Mouse (Mus musculus) frontal cortex, postnatal 10 days (tissue): Measurements from ENCODE around the gene Tbce.
"Not testable (repeated sequence)": the region's sequence is repeated elsewhere in the genome, so short reads cannot be mapped to it uniquely, and the experiment has no call there.

Source experiments
- DNase-seq, 2 experiments: peaks; one replicate each; pipeline ENCODE4 v3.0.0; 2022; ENCODE audit warnings: low spot score in 2 of 2, mixed read lengths in 1 of 2

The Tbce gene

DNA sequence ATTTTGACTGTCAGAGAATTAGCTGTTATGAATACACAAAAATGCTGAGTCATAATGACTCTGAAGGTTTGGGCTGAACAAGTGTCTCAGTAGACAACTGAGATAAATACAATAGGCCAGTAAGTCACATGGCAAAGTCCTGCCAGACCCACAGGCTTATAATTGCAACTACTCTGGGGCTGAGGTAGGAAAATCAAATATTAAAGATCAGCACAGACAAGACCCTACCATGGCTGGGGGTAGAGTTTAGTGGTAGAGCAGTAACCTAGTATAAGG, 5.4 kb downstream of the Tbce start:
- no peak for DNase-seq

- DNase-seq: no peak
Measured at GRCm38 (mm10) chr13:14033309-14034072, 5.9 kb downstream of the Tbce start.

DNA sequence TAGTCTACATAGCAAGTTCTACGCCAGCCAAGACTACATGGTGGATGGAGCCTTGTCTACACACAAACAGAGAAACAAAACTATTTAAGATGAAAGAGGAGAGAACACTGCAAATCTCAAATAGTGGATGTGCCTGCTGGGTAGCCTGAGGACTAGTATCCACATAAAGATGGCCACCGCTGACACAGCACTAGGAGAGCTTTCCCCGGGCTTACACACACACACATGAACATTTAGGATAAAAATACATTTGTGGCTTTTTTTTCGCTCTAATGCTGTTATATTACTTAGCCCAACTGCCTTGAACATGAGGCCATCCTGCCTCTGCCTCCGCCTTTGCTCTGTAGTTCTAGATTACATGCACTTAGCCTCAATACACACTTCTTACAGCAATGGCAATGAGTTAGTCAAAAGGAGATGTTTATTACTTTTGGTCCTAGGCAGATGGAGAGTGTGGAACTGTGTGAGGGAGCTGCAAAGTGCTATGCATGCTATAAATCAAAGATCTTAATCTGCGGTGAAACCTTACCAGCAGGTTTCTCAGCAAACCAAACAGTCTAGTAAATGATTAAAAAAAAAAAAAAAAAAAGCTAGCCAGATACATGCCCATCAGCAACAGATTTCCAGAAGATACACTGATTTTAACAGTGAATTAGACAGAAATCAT, 13.2 kb downstream of the Tbce start:
- no peak for DNase-seq

DNA sequence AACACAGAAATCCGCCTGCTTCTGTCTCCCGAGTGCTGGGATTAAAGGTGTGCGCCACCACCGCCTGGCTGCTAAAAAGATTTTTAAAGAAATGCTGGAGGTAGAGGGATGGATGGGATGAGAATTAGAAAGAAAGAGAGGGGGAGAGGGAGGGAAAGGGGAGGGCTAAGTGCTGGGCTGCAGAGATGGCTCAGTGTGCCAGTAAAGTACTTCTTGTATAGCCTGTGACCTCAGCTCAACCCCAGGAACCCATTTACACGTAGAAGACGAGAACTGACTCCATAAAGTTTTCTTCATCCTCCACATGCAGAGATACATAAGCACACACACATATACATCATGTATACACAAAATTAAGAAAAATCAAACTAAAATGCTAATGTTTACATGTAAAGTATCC, 13.9 kb downstream of the Tbce start:
- DNase-seq: no peak

- DNase-seq: not testable (repeated sequence)
Measured at GRCm38 (mm10) chr13:14021417-14021816, 18.0 kb downstream of the Tbce start.

- no peak for DNase-seq
Measured at GRCm38 (mm10) chr13:14018852-14019251, 20.6 kb downstream of the Tbce start.

DNA sequence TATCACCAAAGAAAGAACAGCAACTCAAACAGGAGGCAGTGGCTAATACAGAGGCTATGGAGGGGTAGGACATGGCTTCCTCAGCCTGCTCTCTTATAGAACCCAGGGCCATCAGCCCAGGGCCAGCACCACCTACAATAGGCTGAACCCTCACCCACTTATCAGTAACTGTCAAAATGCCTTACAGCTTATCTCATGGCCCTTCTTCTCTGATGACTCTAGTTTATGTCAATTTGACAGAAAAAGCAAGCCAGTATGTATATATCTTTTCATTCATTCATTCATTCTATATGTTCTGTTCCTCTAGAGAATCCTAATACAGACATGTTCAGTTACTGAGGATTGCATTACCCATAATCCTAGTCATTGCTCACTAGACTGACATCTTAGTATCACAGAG, 21.2 kb downstream of the Tbce start:
- no peak for DNase-seq

DNA sequence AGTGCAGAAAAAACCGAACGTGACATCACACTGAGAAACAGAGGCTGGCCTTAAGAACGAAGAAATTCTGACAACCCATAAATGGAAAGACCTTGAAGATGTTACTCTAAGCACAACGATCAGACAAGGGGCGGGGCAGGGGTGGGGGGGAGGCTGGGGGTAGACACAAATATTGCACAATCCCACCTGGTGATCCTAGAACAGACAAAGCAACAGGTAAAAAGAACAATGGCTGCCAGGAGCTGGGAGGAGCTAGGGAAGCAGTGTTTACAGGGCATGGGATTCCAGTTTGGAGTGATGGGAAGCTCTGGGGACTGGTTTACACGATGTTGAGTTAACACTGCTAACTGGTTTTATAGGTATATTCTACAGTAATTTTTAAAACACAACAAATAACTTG, 23.8 kb downstream of the Tbce start:
- DNase-seq: no peak

GRCm38 (mm10) chr13:14014540-14014939, 24.9 kb downstream of the Tbce start:
- DNase-seq: no peak

- no peak for DNase-seq
Measured at GRCm38 (mm10) chr13:14014001-14014400, 25.4 kb downstream of the Tbce start.

- DNase-seq: no peak
Measured at GRCm38 (mm10) chr13:14011454-14011995, 27.9 kb downstream of the Tbce start.

GRCm38 (mm10) chr13:14006056-14006455, 33.4 kb downstream of the Tbce start:
- no peak for DNase-seq

DNA sequence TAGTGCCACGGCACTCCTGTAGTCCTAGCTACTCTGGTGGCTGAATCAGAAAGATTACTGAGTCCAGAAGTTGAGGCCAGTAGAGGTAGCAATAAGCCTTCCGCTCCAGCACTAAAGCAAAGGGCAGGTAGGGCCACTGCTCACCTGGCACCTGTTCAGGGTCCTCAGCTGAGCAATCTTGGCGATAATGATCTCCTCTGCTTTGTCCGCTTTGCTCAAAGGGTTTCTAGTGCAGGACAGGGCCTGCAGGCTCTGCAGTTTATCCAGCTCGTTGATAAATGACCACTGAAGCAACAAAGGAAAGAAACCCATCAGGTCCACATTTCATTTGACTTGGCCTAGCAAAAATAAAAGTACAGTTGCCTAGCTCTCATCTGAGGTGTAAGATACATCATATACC, 34.4 kb downstream of the Tbce start:
- DNase-seq: no peak

GRCm38 (mm10) chr13:14004086-14004485, 35.4 kb downstream of the Tbce start:
- DNase-seq: no peak

DNA sequence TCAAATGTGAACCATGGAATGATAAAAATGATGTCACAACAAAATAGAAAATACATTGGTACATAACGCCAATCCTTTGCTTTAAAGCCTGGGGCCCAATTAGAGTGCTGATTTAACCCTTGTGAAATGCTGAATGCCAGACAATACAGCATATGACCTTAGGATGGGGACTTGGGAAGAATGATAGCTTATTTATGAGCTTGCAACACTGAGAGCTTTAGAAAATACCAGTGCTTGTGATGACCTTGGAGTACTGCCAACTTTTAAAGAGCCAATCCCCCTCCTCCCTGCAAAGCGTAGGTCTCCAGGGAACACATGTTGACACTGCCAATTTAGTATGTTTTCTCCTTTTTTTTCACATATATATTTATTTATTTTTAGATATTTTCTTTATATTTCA, 36.7 kb downstream of the Tbce start:
- no peak for DNase-seq

- no peak for DNase-seq
Measured at GRCm38 (mm10) chr13:13997476-13997875, 42.0 kb downstream of the Tbce start.

DNA sequence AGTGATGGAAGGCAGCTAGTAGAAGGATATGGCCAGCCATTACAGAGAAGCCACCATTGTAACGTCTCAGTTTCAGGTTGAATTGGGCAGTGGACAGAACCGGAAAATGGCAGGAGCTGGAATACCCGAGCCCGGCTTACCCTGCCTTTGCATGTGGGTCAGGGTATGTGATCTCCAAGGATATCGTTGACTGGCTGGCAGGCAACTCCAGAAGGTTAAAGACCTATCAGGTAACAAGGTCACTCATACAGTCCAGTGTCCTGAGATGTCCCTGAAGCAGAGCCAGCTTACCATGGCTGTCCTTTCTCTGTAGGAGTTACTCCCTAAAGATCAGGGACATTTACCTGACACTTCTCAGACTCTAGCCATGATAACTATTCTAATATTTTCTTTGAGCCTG, 44.4 kb downstream of the Tbce start:
- DNase-seq: no peak

GRCm38 (mm10) chr13:13993041-13993440, 46.4 kb downstream of the Tbce start:
- DNase-seq: no peak

DNA sequence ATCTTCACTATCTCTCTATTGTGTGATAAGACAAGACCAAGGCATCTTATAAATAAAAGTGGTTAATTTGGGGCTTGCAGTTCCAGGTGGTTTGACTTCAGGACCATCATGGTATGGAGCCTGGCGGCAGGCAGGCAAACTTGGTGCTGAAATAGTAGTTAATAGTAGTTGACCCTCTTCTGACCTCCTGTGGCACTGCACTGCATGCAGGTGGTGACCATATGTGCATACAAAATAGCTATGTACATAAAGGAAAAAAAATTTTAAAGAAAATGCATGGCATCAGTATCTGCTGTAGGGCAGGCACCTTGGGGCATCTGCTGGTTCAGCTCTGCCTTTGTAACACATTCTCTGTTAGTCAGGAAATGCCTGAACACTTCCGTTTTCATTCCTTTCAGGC, 49.0 kb downstream of the Tbce start:
- DNase-seq: no peak

DNA sequence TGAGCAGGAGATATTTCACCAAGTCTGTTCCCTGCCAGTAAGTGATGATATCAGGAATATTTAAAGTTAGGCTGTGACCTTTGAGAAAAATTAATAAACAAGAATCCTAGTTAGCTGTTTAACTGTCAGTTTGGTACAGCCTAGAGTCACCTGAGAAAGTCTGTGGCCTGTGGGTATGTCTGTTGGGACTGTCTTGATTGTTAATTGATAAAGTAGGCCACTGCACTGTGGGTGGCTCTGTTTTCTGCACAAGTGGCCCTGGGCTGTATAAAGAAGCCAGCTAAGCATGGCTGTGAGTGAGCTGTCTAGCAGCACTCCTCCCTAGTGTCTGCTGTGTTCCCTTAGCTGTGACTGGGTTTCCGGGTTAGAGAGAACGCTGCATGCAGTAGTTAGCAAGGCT, 50.3 kb downstream of the Tbce start:
- no peak for DNase-seq

DNA sequence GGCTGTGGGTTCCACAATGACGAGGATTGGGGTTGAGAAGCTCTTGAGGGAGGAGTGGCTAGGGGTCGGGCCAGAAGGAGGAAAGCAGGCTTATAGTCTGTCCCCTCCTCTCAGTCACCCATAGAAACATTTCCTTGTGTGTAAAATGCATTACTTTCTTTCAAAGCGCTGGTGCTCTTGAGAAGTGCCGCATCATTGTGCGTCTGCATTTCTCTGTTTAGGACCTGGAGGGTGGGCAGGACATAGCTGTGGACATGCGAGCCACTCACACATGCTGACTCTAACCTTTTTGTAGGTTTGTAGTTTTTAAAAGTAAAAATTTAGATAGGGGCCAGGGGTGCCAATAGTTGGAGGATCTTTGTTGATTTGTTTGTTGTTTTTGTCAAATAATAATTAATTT, 55.9 kb downstream of the Tbce start:
- no peak for DNase-seq

DNA sequence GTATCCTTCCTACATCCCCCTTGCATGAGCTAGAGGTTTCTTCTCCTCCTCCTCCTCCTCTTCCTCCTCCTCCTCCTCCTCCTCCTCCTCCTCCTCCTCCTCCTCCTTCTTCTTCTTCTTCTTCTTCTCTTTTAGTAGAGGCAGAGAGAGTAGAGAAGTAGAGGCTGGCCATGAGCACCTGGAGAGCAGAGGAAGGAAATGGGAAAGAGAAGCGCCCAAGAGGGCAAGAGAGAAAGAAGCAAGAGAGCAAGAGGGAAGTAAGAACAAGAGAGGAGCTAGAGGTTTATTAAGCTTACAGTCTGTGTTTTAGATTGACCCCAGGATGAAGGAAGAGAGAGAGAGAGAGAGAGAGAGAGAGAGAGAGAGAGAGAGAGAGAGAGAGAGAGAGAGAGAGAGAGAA, 57.6 kb downstream of the Tbce start:
- not testable (repeated sequence) for DNase-seq

- DNase-seq: no peak
Measured at GRCm38 (mm10) chr13:13969796-13970195, 69.6 kb downstream of the Tbce start.
